Mouse (Mus musculus): Measurements from ENCODE around the gene Mtmr2.
"Not testable (repeated sequence)": the region's sequence is repeated elsewhere in the genome, so short reads cannot be mapped to it uniquely, and the experiment has no call there.

Mtmr2 gene

GRCm38 (mm10) chr9:13748404-13748797 lies at the start of gene Mtmr2:
Mtmr2 (plus strand) TSS chr9:13748410.
- in situ Hi-C loops (cut with MboI; ENCODE audit: unreplicated experiment in 2 of 2), result no loop called here

GRCm38 (mm10) chr9:13699061-13699780 lies 49.0 kb upstream of the Mtmr2 start:
- in situ Hi-C loops (cut with MboI; ENCODE audit: unreplicated experiment in 2 of 2), result no loop called here

- in situ Hi-C loops (cut with MboI; ENCODE audit: unreplicated experiment in 2 of 2), result no loop called here
Measured at GRCm38 (mm10) chr9:13699781-13700116, 48.5 kb upstream of the Mtmr2 start.

DNA sequence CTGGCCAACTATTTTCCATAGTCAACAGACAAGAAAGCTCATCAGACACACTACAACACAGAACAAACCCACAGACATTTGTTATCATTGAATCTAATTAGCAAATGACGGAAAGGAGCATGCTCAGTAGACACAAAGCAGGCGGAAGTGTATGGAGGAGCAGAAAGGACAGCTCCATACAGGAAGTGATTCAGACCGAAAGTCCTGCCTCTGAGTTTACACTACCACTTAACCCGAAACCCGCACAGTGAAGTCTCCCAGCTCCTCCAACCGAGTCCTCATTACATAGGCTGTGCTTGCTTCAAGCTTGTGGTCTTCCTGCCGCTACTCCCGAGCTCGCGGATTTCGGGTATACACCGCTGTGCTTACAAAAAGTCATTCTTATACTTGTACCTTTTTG lies 46.4 kb upstream of the Mtmr2 start:
- in situ Hi-C loops (cut with MboI; ENCODE audit: unreplicated experiment in 2 of 2), result no loop called here

DNA sequence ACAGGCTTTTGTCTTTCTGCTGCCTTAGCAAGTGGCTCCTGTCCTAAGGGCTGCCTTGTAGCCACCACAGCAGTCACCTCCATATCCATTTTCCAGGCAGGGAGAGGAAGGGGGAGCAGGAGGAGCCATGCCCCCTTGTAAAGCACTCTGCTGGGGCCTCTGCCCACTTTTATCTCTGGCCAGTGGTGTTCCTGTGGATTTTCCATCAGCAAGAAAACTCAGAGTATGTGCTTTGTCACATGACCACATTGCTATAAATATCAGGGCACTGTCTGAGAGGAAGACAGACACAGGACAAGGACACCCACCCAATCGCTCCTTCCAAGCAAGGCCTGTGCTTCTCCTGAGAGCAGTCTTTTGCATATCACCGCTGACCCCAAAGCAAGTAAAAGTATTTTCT lies 45.1 kb upstream of the Mtmr2 start:
- in situ Hi-C loops (cut with MboI; ENCODE audit: unreplicated experiment in 2 of 2), result no loop called here

GRCm38 (mm10) chr9:13704917-13705316 lies 43.3 kb upstream of the Mtmr2 start:
- in situ Hi-C loops (cut with MboI; ENCODE audit: unreplicated experiment in 2 of 2), result no loop called here

DNA sequence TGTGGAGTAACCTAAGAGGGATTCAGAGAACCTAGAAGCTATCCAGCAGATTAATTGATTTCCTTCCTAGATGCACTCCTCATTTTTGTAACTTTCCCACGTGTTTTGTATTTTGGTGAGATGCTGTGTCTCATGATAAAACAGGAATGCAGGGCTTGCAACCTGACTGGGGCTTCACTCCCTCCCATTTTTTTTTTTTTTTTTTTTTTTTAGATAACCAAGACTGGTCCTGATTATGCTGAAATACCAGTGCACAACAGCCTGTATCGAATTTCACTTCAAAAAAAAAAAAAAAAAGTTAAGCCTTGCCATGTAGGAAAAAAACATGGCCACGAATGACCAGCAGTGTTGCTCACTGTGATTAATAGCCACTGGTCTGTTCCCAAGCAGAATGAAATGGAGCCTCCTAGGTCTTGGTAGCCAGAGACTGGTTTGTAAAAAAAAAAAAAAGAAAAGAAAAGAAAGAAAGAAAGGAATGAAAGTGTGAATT lies 41.1 kb upstream of the Mtmr2 start:
- in situ Hi-C loops (cut with MboI; ENCODE audit: unreplicated experiment in 2 of 2), result no loop called here

DNA sequence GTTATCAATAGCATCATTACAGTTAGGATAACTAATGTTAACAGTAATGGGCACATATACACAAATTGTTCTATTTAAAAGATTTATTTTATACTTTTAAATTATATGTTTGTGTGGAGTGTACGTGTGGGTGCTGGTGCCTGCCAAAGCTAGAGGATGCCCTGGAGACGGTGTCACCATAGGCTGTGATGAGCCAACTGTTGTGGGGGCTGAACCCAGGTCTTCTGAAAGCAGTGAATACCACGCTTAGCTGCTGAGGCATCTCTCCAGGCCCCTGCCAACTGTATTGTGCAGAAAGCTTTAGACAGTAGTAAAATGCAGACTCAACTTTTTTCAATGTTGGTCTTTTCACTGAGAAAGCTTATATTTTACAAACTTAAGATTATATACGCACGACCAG lies 38.8 kb upstream of the Mtmr2 start:
- in situ Hi-C loops (cut with MboI; ENCODE audit: unreplicated experiment in 2 of 2), result no loop called here

DNA sequence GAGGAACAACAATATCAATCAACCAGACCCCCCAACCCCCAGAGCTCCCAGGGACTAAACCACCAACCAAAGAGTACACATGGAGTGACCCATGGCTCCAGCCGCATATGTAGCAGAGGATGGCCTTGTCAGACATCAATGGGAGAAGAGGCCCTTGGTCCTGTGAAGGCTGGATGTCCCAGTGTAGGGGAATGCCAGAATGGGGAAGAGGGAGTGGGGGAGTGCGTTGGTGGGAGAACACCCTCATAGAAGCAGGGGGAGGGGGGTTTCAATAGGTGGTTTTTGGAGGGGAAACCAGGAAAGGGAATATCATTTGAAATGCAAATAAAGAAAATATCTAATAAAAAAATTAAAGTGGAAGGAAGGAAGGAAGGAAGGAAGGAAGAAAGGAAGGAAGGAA lies 32.3 kb upstream of the Mtmr2 start:
- in situ Hi-C loops (cut with MboI; ENCODE audit: unreplicated experiment in 2 of 2), result loop anchor here (5.0 kb wide), 1 partner anchor 479 kb away; no protein-coding TSS in a partner anchor

- in situ Hi-C loops (cut with MboI; ENCODE audit: unreplicated experiment in 2 of 2), result loop anchor here (5.0 kb wide), 1 partner anchor 479 kb away; no protein-coding TSS in a partner anchor
Measured at GRCm38 (mm10) chr9:13716316-13717099, 31.7 kb upstream of the Mtmr2 start.

- in situ Hi-C loops (cut with MboI; ENCODE audit: unreplicated experiment in 2 of 2), result no loop called here
Measured at GRCm38 (mm10) chr9:13748798-13749674, 826 bp downstream of the Mtmr2 start.

DNA sequence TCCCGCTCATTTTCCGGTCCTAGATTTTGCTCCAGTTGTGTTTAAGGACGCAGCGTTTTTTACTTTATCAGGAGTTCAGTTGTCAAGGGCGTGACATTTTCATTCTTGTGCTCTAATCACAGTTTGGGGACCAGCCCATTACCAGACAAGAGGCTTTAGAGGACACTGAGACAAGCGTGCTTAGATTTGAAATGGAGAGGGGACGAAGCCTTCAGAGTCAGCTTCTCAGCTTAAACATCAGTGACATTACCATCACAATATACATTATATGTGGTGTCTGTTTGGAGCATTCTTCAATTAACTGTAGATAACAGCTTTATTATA lies 1.4 kb downstream of the Mtmr2 start:
- in situ Hi-C loops (cut with MboI; ENCODE audit: unreplicated experiment in 2 of 2), result no loop called here

- in situ Hi-C loops (cut with MboI; ENCODE audit: unreplicated experiment in 2 of 2), result no loop called here
Measured at GRCm38 (mm10) chr9:13752543-13752942, 4.3 kb downstream of the Mtmr2 start.

DNA sequence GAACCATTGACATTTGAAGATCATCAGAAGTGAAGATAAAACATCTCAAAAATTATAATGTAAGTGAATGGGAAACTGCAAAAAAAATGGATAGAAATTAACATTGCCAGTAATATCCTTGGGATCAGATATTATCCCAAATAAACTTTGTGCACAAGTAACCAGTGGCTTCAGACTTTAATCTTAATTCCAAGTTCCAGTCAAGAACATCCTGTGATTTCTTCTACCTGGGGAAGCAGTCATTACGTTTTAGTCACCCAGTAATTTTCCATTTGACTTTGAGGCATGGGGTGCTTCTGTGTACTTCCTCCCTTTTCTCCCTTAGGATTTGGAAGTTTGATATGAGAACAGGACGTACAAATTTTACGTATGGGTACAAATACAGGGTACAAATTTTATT lies 12.2 kb downstream of the Mtmr2 start:
- in situ Hi-C loops (cut with MboI; ENCODE audit: unreplicated experiment in 2 of 2), result no loop called here

DNA sequence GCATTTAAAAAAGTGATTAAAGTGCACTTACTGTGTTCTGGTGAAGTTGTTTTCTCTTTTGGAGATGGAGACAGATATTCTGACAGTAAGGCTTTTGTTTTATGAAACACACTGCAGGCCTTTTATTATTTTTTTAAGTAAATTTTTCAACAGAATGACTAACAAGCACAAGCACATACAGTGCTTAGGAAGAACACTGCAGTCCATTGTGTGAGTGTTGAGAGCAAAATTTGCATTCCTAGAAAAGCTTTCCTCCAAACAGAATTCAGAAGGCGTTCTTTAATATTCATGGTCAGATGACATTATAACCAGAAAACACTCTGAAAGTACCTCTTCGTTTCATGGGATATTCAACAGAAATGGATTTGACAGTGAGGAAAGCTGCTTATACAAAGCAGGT lies 17.4 kb downstream of the Mtmr2 start:
- in situ Hi-C loops (cut with MboI; ENCODE audit: unreplicated experiment in 2 of 2), result no loop called here

DNA sequence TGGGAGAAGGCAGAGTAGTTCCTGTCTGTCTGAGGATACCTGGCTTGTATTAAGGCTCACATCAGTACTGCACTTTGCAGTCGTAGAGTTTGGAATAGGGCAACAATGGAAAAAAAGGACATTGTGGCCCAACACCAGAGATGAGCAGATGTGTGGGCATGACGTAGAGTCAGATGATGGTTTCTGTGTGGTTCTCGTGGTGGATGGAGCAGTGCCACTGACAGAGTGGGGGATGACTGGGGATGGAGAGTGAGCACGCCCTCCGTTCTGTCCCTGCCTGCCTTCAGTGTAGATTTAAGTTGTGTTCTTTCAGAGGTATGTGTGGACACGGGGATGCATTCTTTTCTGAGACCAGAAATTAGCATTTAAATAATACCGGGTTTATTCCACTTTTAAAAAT lies 18.4 kb downstream of the Mtmr2 start:
- in situ Hi-C loops (cut with MboI; ENCODE audit: unreplicated experiment in 2 of 2), result no loop called here

DNA sequence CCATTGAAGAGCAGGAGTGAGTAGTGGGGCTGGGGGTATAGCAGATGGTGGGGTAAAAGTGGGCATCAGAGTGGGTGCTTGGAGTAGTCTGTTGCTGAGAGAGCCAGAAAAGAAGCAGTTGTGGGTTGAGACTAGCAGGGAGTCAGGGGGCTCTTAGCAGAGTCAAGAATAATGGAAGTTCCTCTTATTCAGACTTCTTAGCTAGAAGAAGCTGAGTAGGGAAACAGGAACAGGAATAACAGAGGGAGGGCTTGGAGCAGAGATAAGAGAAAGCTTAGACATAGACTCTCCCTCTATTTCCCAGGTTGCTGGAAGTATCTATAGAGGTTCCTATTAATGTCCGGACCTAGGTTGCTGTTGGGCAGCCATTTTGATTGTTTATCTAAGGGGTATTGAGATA lies 26.5 kb downstream of the Mtmr2 start:
- in situ Hi-C loops (cut with MboI; ENCODE audit: unreplicated experiment in 2 of 2), result no loop called here

DNA sequence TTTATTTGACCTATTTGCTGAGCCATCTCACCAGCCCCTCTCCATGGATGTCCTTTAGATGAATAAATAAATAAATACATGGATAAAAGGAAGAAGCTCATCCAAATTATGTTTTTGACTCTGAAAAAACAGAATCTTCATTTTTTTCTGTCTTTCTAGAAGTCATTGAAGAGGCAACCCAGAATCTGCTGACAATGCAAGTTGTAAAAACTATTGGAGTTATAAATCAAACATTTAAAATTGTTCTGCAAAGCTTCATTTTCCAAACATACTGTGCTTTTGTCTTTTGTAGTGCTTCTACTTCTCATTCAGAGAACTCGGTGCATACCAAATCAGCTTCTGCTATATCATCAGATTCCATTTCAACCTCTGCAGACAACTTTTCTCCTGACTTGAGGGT lies 33.8 kb downstream of the Mtmr2 start:
- in situ Hi-C loops (cut with MboI; ENCODE audit: unreplicated experiment in 2 of 2), result no loop called here

DNA sequence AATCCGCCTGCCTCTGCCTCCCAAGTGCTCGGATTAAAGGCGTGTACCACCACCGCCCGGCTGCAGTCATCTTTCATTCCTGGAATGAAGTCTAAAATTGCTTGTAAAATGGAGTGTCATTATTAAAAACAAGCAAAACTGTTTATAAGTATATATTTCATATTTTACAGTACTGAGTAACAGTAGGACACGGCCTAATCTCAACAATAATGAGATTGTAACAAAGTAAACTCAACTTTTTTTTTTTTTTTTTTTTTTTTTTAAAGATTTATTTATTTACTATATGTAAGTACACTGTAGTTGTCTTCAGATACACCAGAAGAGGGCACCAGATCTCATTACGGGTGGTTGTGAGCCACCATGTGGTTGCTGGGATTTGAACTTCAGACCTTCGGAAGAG lies 42.7 kb downstream of the Mtmr2 start:
- in situ Hi-C loops (cut with MboI; ENCODE audit: unreplicated experiment in 2 of 2), result not testable (repeated sequence)

DNA sequence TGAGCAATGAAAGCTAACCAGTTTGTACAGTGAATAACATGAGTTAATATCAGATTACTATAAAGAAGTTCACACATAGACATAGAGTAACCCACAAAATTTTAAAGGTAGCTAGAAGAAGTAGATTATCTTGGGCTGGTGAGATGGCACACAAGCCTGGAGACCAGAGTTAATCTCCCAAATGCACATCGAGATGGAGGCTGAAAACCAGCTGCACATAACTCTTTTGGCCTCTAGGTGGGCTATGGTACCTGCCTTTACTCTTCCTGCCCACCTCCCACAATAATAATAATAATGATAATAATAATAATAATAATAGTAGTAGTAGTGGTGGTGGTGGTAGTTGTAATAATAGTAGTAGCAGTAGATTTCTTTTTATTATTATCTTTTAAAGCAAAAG lies 46.1 kb downstream of the Mtmr2 start:
- in situ Hi-C loops (cut with MboI; ENCODE audit: unreplicated experiment in 2 of 2), result no loop called here

DNA sequence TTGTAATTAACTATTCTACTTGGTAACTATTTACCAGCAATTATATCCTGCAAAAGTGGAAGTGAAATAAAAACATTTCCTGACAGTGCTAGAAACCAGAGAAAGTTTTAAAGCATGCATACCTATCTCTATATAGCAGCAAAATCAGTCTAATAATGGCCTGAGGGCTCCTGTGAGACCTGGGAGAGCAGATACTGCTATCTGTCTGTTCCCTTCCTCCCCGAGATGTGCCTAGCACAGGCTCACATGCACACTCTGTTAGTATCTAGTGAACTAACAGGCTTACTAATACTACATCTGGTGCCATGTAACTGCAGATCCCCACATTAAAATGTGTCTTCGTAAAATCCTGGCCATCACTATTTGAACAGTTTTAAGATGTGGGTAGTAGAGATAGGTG lies 46.5 kb downstream of the Mtmr2 start:
- in situ Hi-C loops (cut with MboI; ENCODE audit: unreplicated experiment in 2 of 2), result no loop called here
